Mouse (Mus musculus): ENCODE data around the gene Alkbh6. TPM values are rescaled to one million over a fixed set of nuclear protein-coding genes. Genes with fewer than 3 reads are reported as not detected.

Alkbh6 gene
- total and polyA plus RNA-seq, 3 experiments: 24.0 to 61.7 (median 29.5) TPM

DNA sequence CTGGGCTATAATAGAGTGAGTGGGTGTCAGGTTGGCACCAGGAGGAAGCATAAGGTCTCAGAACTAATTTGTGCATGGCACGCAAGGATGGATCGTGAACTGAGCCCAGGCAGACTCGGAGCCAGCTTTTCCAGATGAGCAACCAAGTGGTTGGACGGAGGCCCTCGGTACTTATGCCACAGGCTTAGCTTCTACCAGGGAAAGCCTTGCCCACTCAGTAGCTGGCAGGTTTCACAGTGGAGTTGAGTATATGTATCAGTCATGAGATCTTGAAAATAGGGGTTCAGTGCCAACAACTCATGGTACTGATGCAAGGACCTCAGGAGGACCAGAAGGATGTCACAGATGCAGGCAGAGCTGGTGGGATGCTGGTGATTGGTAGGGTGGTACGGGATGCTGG is 27.2 kb downstream of the Alkbh6 start:
- H3K4me3 ChIP-seq: no peak overlapping the region
- intact Hi-C loops (cut with DNase I): no loop called here
- H3K79me2 ChIP-seq (replicated peaks; ENCODE audit: control insufficient read depth, insufficient read depth, low read length): no peaks in the 10 kb centered on the region
- H3K36me3 ChIP-seq (ENCODE audit: control insufficient read depth, insufficient read depth, low read length): no peaks in the 10 kb centered on the region
- no peak overlapping the region for H3K9ac ChIP-seq (ENCODE audit: low read depth, low read length)
- 79% methylated on average over 6 of the region's 6 CpGs for WGBS
- no peaks in the 10 kb centered on the region for H3K27me3 ChIP-seq (ENCODE audit: control insufficient read depth, insufficient read depth, low read length)
- no peak for TF ChIP-seq POLR2A (IDR thresholded peaks at IDR 0.05; ENCODE audit: insufficient read depth, low read depth, low read length)
- TF ChIP-seq EP300 (IDR thresholded peaks at IDR 0.05; ENCODE audit: insufficient read depth, low read depth, low read length): no peak
- TF ChIP-seq CTCF (IDR thresholded peaks at IDR 0.05): no peak
- no peak for DNase-seq
- no peak overlapping the region for H3K27ac ChIP-seq
- peaks cover 2% of the 10 kb centered on the region for H3K4me1 ChIP-seq (ENCODE audit: control insufficient read depth, insufficient read depth, low read length)

GRCm38 (mm10) chr7:30336384-30336783 is 27.9 kb downstream of the Alkbh6 start:
- intact Hi-C loops (cut with DNase I): no loop called here
- H3K4me3 ChIP-seq: no peak overlapping the region
- 3% methylated on average over 9 of the region's 9 CpGs for WGBS
- no peaks in the 10 kb centered on the region for H3K27me3 ChIP-seq (ENCODE audit: control insufficient read depth, insufficient read depth, low read length)
- peaks cover 2% of the 10 kb centered on the region for H3K4me1 ChIP-seq (ENCODE audit: control insufficient read depth, insufficient read depth, low read length)
- DNase-seq: peak; percentile 66 to 74
- no peaks in the 10 kb centered on the region for H3K79me2 ChIP-seq (replicated peaks; ENCODE audit: control insufficient read depth, insufficient read depth, low read length)
- H3K27ac ChIP-seq: no peak overlapping the region
- H3K36me3 ChIP-seq (ENCODE audit: control insufficient read depth, insufficient read depth, low read length): no peaks in the 10 kb centered on the region
- peak; percentile 93 for TF ChIP-seq CTCF (IDR thresholded peaks at IDR 0.05)
- TF ChIP-seq EP300 (IDR thresholded peaks at IDR 0.05; ENCODE audit: insufficient read depth, low read depth, low read length): no peak
- H3K9ac ChIP-seq (ENCODE audit: low read depth, low read length): no peak overlapping the region

GRCm38 (mm10) chr7:30339432-30340109 is 31.1 kb downstream of the Alkbh6 start:
- H3K27me3 ChIP-seq (ENCODE audit: control insufficient read depth, insufficient read depth, low read length): no peaks in the 10 kb centered on the region
- no peak overlapping the region for H3K9ac ChIP-seq (ENCODE audit: low read depth, low read length)
- intact Hi-C loops (cut with DNase I): no loop called here
- H3K4me1 ChIP-seq (ENCODE audit: control insufficient read depth, insufficient read depth, low read length): no peaks in the 10 kb centered on the region
- DNase-seq: no peak
- H3K27ac ChIP-seq: no peak overlapping the region
- 50% methylated on average over 5 of the region's 5 CpGs for WGBS
- H3K36me3 ChIP-seq (ENCODE audit: control insufficient read depth, insufficient read depth, low read length): no peaks in the 10 kb centered on the region
- H3K4me3 ChIP-seq: no peak overlapping the region
- no peaks in the 10 kb centered on the region for H3K79me2 ChIP-seq (replicated peaks; ENCODE audit: control insufficient read depth, insufficient read depth, low read length)
- TF ChIP-seq POLR2A (IDR thresholded peaks at IDR 0.05; ENCODE audit: insufficient read depth, low read depth, low read length) (no peak), CTCF (IDR thresholded peaks at IDR 0.05) (no peak), EP300 (IDR thresholded peaks at IDR 0.05; ENCODE audit: insufficient read depth, low read depth, low read length) (no peak)

GRCm38 (mm10) chr7:30346635-30347379 is 38.3 kb downstream of the Alkbh6 start:
- peak; percentile 30 to 68 for DNase-seq
- no peaks in the 10 kb centered on the region for H3K27me3 ChIP-seq (ENCODE audit: control insufficient read depth, insufficient read depth, low read length)
- intact Hi-C loops (cut with DNase I): no loop called here

GRCm38 (mm10) chr7:30347828-30348227 is 39.3 kb downstream of the Alkbh6 start:
- peak; percentile 42 to 52 for DNase-seq
- intact Hi-C loops (cut with DNase I): no loop called here
- no peak overlapping the region for H3K9ac ChIP-seq (ENCODE audit: low read depth, low read length)
- no peaks in the 10 kb centered on the region for H3K4me1 ChIP-seq (ENCODE audit: control insufficient read depth, insufficient read depth, low read length)
- H3K4me3 ChIP-seq: no peak overlapping the region
- no peaks in the 10 kb centered on the region for H3K79me2 ChIP-seq (replicated peaks; ENCODE audit: control insufficient read depth, insufficient read depth, low read length)
- 3% methylated on average over 30 of the region's 30 CpGs for WGBS
- TF ChIP-seq EP300 (IDR thresholded peaks at IDR 0.05; ENCODE audit: insufficient read depth, low read depth, low read length): no peak
- TF ChIP-seq POLR2A (IDR thresholded peaks at IDR 0.05; ENCODE audit: insufficient read depth, low read depth, low read length): no peak
- peak; percentile 78 for TF ChIP-seq CTCF (IDR thresholded peaks at IDR 0.05)
- H3K36me3 ChIP-seq (ENCODE audit: control insufficient read depth, insufficient read depth, low read length): no peaks in the 10 kb centered on the region
- H3K27ac ChIP-seq: no peak overlapping the region
- H3K27me3 ChIP-seq (ENCODE audit: control insufficient read depth, insufficient read depth, low read length): no peaks in the 10 kb centered on the region

More at GRCm38 (mm10) chr7:30346635-30347379, 38.3 kb downstream of the Alkbh6 start:
- no peaks in the 10 kb centered on the region for H3K36me3 ChIP-seq (ENCODE audit: control insufficient read depth, insufficient read depth, low read length)
- no peaks in the 10 kb centered on the region for H3K4me1 ChIP-seq (ENCODE audit: control insufficient read depth, insufficient read depth, low read length)
- 23% methylated on average over 21 of the region's 21 CpGs for WGBS
- H3K79me2 ChIP-seq (replicated peaks; ENCODE audit: control insufficient read depth, insufficient read depth, low read length): no peaks in the 10 kb centered on the region
- no peak overlapping the region for H3K27ac ChIP-seq
- no peak overlapping the region for H3K9ac ChIP-seq (ENCODE audit: low read depth, low read length)
- no peak for TF ChIP-seq CTCF (IDR thresholded peaks at IDR 0.05)
- no peak for TF ChIP-seq POLR2A (IDR thresholded peaks at IDR 0.05; ENCODE audit: insufficient read depth, low read depth, low read length)
- no peak for TF ChIP-seq EP300 (IDR thresholded peaks at IDR 0.05; ENCODE audit: insufficient read depth, low read depth, low read length)
- no peak overlapping the region for H3K4me3 ChIP-seq

GRCm38 (mm10) chr7:30353279-30353822 is 44.8 kb downstream of the Alkbh6 start:
- no peaks in the 10 kb centered on the region for H3K36me3 ChIP-seq (ENCODE audit: control insufficient read depth, insufficient read depth, low read length)
- H3K4me1 ChIP-seq (ENCODE audit: control insufficient read depth, insufficient read depth, low read length): no peaks in the 10 kb centered on the region; the same call in 1 of the 2 replicates
- no peaks in the 10 kb centered on the region for H3K27me3 ChIP-seq (ENCODE audit: control insufficient read depth, insufficient read depth, low read length)
- intact Hi-C loops (cut with DNase I): no loop called here
- H3K27ac ChIP-seq: no peak overlapping the region
- peak; percentile 43 to 71 for DNase-seq
- 12% methylated on average over 6 of the region's 6 CpGs for WGBS
- TF ChIP-seq POLR2A (IDR thresholded peaks at IDR 0.05; ENCODE audit: insufficient read depth, low read depth, low read length) (no peak), CTCF (IDR thresholded peaks at IDR 0.05) (peak; percentile 84)
- H3K4me3 ChIP-seq: no peak overlapping the region
- no peak overlapping the region for H3K9ac ChIP-seq (ENCODE audit: low read depth, low read length)
- no peaks in the 10 kb centered on the region for H3K79me2 ChIP-seq (replicated peaks; ENCODE audit: control insufficient read depth, insufficient read depth, low read length)
